Mouse (Mus musculus): ENCODE measurements around the gene Lce1h. TPM values are rescaled to one million over a fixed set of nuclear protein-coding genes. Genes with fewer than 3 reads are reported as not detected.

The Lce1h gene
- not detected in 2 replicates for total RNA-seq (2015)
- not detected in 2 replicates for total RNA-seq (2017)

DNA sequence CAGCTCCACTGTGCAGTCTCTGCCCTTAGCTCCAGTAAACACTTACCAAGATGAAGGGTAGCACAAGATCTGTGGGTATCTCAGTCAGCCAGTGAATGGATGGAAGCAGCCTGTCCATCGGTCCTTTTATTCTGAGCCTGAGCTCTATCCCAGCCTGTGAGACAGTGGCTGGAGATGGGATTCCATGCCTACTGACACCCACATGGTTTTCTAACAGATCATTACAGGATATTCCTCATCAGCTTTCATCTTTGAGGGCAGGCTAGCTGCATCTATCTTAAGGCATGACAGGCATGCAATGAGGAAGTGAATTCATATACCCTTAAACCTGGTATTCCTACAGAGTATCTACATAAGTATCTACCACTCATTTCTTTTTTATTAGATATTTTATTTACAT, at the start of gene Lce1h:
Gene Lce1h, minus strand, starts transcription at position 101 of the 400 bp plus-strand sequence.
- ATAC-seq (ENCODE audit: poor library complexity, severe bottlenecking), result no peak

DNA sequence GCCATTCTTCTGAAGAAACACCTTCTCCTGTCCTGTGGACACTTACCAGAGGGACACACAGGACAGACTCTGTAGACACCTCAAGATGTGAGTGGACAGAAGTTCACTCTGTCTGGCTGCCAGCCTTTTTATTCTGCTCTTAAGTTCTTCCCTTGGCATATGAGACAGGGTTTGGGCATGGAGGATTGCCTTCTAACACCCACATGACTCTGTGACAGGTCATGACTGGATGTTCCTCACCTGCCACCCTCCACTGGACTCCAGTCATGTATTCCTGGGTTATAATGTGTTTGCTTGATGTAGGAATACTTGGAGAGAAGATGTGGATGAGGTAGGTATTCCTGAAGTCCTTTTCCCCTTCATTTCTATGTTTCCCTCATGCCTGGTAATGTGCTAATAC, 42.9 kb upstream of the Lce1h start, which contains the start of gene Lce1k:
Gene Lce1k, minus strand, starts transcription at position 101 of the 400 bp plus-strand sequence.
- no peak for ATAC-seq (ENCODE audit: poor library complexity, severe bottlenecking)

DNA sequence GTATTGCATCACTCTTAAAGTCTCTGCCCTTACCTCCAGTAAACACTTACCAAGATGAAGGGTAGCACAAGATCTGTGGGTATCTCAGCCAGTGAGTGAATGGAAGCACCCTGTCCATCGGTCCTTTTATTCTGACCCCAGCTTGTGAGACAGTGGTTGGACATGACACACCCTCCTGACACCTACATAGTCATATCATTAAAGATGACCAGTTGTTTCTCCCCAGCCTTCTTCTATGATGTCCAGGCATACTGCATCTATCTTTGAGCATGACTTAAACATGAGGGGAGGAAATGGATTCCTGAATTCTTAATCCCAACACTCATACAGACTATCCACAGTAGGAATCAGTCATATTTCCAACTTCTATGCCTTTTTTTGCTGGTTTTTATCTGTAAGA, 25.5 kb upstream of the Lce1h start, which contains the start of gene Lce1j:
Gene Lce1j, minus strand, starts transcription at position 101 of the 400 bp plus-strand sequence.
- ATAC-seq (ENCODE audit: poor library complexity, severe bottlenecking), result no peak

DNA sequence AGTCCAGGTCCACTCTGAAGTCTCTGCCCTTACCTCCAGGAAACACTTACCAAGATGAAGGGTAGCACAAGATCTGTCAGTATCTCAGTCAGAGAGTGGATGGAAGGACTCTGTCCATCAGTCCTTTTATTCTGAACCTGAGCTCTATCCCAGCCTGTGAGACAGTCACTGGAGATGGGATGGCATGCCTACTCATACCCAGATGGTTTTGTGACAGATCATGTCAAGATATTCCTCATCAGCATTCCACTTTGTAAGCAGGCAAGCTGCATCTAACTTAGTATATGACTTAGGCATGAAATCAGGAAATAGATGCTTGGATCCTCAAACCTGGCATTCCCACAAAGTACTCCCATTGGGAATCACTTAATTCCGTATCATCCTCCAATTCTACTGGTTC, 13.9 kb upstream of the Lce1h start, which contains the start of gene Lce1i:
Gene Lce1i, minus strand, starts transcription at position 101 of the 400 bp plus-strand sequence.
- no peak for ATAC-seq (ENCODE audit: poor library complexity, severe bottlenecking)

DNA sequence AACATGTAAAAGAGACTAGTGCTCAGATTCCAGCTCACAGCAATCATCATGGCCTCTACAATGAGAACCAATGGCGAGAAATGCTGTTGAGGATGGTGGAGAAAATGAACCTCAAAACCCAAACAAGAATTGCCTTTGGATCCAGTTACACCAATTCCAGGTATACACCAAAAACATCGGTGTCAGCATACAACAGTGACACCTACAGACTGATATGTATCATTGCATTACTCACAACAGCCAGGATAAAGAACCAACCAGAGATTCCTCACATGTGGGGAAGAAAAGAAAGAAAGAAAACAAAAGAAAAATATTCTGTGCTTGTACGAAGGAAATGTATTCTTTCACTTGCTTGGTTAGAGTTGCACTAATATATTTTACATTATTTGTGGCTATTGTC, 6.7 kb upstream of the Lce1h start:
- no peak for ATAC-seq (ENCODE audit: poor library complexity, severe bottlenecking)

DNA sequence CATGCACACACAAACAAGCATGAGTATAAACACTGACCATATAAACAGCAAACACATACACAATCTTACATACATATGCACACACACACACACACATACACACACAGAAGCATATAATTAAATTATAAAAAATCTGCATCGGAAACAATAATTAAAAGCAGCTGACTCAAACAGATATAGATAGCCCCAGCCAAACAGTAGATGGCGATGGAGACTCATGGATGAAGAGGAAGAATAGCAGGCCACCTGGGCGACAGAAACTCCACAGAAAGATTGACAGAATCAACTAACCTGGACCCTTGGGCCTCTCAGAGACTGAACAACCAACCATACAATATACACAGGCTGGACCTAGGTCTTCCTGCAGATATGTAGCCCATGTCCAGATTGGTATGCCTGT, 11.7 kb downstream of the Lce1h start:
- ATAC-seq (ENCODE audit: poor library complexity, severe bottlenecking), result no peak

DNA sequence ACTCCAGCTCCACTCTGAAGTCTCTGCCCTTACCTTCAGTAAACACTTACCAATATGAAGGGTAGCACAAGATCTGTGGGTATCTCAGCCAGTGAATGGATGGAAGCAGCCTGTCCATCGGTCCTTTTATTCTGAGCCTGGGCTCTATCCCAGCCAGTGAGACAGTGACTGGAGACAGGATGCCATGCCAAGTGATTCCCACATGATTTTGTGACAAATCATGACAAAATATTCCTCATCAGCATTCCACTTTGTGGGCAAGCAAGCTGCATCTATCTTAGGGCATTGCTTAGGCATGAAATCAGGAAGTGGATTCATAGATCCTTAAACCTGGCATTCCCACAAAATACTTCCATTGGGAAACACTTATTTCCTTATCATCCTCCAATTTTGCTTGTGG, 12.6 kb downstream of the Lce1h start, which contains the start of gene Lce1g:
Gene Lce1g, minus strand, starts transcription at position 101 of the 400 bp plus-strand sequence.
- ATAC-seq (ENCODE audit: poor library complexity, severe bottlenecking), result no peak

DNA sequence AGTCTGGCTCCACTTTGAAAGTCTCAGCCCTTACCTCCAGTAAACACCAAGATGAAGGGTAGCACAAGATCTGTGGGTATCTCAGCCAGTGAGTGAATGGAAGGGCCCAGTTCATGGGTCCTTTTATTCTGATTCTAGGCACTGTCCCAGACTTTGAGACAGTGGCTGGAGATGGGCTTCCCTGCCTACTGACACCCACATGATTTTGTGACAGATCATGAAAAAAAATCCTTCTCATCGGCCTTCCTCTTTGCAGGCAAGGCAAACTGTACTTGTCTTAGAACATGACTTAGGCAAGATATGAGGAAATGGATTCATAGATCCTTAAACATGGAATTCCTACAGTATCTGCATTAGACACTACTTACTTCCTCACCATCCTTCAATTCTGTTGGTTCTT, 25.9 kb downstream of the Lce1h start, which contains the start of gene Gm38119:
Gene Gm38119, minus strand, starts transcription at position 101 of the 400 bp plus-strand sequence.
- ATAC-seq (ENCODE audit: poor library complexity, severe bottlenecking), result no peak

DNA sequence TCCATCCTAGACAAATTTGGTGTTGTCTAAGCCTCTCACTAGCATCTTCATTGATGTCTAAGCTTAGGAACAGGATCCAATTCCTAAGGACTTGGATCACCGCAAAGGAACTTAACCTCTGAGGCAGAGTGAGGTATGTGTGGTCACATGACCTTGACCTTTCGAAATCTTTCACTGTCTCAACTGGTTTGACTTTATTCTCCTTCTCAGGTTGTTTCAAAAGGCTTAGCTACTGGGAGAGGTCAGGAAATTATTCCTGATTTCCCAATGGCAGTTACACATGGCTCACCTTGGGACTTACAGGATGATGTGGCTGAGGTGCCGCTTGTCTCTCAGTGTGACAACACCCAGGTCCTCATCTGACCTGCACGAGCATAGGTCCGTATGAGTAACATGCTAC, 42.2 kb downstream of the Lce1h start:
- ATAC-seq (ENCODE audit: poor library complexity, severe bottlenecking), result no peak

DNA sequence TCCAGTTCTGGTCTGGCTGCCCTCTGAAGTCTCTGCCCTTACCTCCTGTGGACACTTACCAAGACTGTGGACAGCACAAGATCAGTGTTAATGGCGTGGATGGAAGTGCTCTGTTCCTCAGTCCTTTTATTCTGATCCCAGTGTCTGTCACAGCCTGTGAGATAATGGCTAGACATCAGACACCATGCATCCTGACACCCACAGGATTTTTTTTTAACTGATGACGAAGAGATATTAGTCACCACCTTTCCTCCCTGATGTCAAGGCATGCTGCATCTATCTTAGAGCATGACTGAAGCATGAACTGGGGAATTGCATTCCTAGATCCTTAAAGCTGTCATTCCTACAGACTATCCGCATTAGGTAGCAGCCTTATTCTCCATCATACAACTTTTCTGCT, 44.6 kb downstream of the Lce1h start, which contains the start of gene Lce1f:
Gene Lce1f, minus strand, starts transcription at position 101 of the 400 bp plus-strand sequence.
- no peak for ATAC-seq (ENCODE audit: poor library complexity, severe bottlenecking)

DNA sequence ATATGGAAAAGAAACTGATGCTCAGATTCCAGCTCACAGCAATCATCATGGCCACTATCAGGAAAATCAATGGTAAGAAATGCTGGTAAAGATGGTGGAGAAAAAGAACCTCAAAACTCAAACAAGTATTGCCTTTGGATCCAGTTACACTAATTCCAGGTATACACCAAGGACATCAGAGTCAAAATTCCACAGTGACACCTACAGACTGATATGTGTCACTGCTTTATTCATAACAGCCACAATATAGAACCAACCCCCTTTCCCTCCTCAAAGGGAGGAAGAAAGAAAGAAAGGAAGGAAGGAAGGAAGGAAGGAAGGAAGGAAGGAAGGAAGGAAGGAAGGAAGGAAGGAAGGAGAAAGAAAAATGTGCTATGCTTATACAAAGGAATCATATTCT, 49.7 kb downstream of the Lce1h start:
- no peak for ATAC-seq (ENCODE audit: poor library complexity, severe bottlenecking)

Other genes with a start within 250 kb of the Lce1h start
- gene 2310046K23Rik, start 230.6 kb downstream of the Lce1h start, total RNA-seq (2015), result not detected in 2 replicates
- not detected in 2 replicates for gene 2310046K23Rik, start 230.6 kb downstream of the Lce1h start, total RNA-seq (2017)
- 0.18 TPM in 1 of 2 replicates, not detected in the other for gene Ivl, start 191.3 kb downstream of the Lce1h start, total RNA-seq (2015)
- not detected in 2 replicates for gene Ivl, start 191.3 kb downstream of the Lce1h start, total RNA-seq (2017)
- gene Smcp, start 176.1 kb downstream of the Lce1h start, total RNA-seq (2015), result not detected in 2 replicates
- gene Smcp, start 176.1 kb downstream of the Lce1h start, total RNA-seq (2017), result not detected in 2 replicates
- not detected in 2 replicates for gene 2210017I01Rik, start 157.6 kb downstream of the Lce1h start, total RNA-seq (2015)
- not detected in 2 replicates for gene 2210017I01Rik, start 157.6 kb downstream of the Lce1h start, total RNA-seq (2017)
- gene Lce6a, start 143.4 kb downstream of the Lce1h start, total RNA-seq (2015), result not detected in 2 replicates
- gene Lce6a, start 143.4 kb downstream of the Lce1h start, total RNA-seq (2017), result not detected in 2 replicates
- gene Lce1a1, start 116.8 kb downstream of the Lce1h start, total RNA-seq (2015), result not detected in 2 replicates
- not detected in 2 replicates for gene Lce1a1, start 116.8 kb downstream of the Lce1h start, total RNA-seq (2017)
- gene Lce1b, start 108.1 kb downstream of the Lce1h start, total RNA-seq (2015), result not detected in 2 replicates
- not detected in 2 replicates for gene Lce1b, start 108.1 kb downstream of the Lce1h start, total RNA-seq (2017)
- not detected in 2 replicates for gene Lce1a2, start 94.8 kb downstream of the Lce1h start, total RNA-seq (2015)
- gene Lce1a2, start 94.8 kb downstream of the Lce1h start, total RNA-seq (2017), result not detected in 2 replicates
- gene Lce1c, start 85.8 kb downstream of the Lce1h start, total RNA-seq (2015), result not detected in 2 replicates
- not detected in 2 replicates for gene Lce1c, start 85.8 kb downstream of the Lce1h start, total RNA-seq (2017)
- gene Lce1d, start 77.9 kb downstream of the Lce1h start, total RNA-seq (2015), result not detected in 2 replicates
- gene Lce1d, start 77.9 kb downstream of the Lce1h start, total RNA-seq (2017), result not detected in 2 replicates
- gene Lce1e, start 56.0 kb downstream of the Lce1h start, total RNA-seq (2015), result not detected in 2 replicates
- gene Lce1e, start 56.0 kb downstream of the Lce1h start, total RNA-seq (2017), result not detected in 2 replicates
- gene Lce1f, start 44.7 kb downstream of the Lce1h start, total RNA-seq (2015), result not detected in 2 replicates
- gene Lce1f, start 44.7 kb downstream of the Lce1h start, total RNA-seq (2017), result not detected in 2 replicates
- not detected in 2 replicates for gene Gm38119, start 26.0 kb downstream of the Lce1h start, total RNA-seq (2015)
- not detected in 2 replicates for gene Gm38119, start 26.0 kb downstream of the Lce1h start, total RNA-seq (2017)
- gene Lce1g, start 12.7 kb downstream of the Lce1h start, total RNA-seq (2015), result not detected in 2 replicates
- gene Lce1g, start 12.7 kb downstream of the Lce1h start, total RNA-seq (2017), result not detected in 2 replicates
- not detected in 2 replicates for gene Lce1i, start 13.8 kb upstream of the Lce1h start, total RNA-seq (2015)
- gene Lce1i, start 13.8 kb upstream of the Lce1h start, total RNA-seq (2017), result not detected in 2 replicates
- gene Lce1j, start 25.4 kb upstream of the Lce1h start, total RNA-seq (2015), result not detected in 2 replicates
- gene Lce1j, start 25.4 kb upstream of the Lce1h start, total RNA-seq (2017), result not detected in 2 replicates
- not detected in 2 replicates for gene Lce1k, start 42.8 kb upstream of the Lce1h start, total RNA-seq (2015)
- gene Lce1k, start 42.8 kb upstream of the Lce1h start, total RNA-seq (2017), result not detected in 2 replicates
- gene Kprp, start 62.2 kb upstream of the Lce1h start, total RNA-seq (2015), result not detected in 2 replicates
- not detected in 2 replicates for gene Kprp, start 62.2 kb upstream of the Lce1h start, total RNA-seq (2017)
- gene Lce1l, start 86.2 kb upstream of the Lce1h start, total RNA-seq (2015), result not detected in 2 replicates
- not detected in 2 replicates for gene Lce1l, start 86.2 kb upstream of the Lce1h start, total RNA-seq (2017)
- not detected in 2 replicates for gene 2310050C09Rik, start 105.2 kb upstream of the Lce1h start, total RNA-seq (2015)
- gene 2310050C09Rik, start 105.2 kb upstream of the Lce1h start, total RNA-seq (2017), result not detected in 2 replicates
- not detected in 2 replicates for gene Lce3a, start 161.2 kb upstream of the Lce1h start, total RNA-seq (2015)
- not detected in 2 replicates for gene Lce3a, start 161.2 kb upstream of the Lce1h start, total RNA-seq (2017)
- gene Lce3b, start 167.9 kb upstream of the Lce1h start, total RNA-seq (2015), result not detected in 2 replicates
- not detected in 2 replicates for gene Lce3b, start 167.9 kb upstream of the Lce1h start, total RNA-seq (2017)
- gene Lce3c, start 179.4 kb upstream of the Lce1h start, total RNA-seq (2015), result not detected in 2 replicates
- not detected in 2 replicates for gene Lce3c, start 179.4 kb upstream of the Lce1h start, total RNA-seq (2017)
- gene Lce3d, start 192.3 kb upstream of the Lce1h start, total RNA-seq (2015), result not detected in 2 replicates
- not detected in 2 replicates for gene Lce3d, start 192.3 kb upstream of the Lce1h start, total RNA-seq (2017)
- gene Lce3e, start 202.0 kb upstream of the Lce1h start, total RNA-seq (2015), result not detected in 2 replicates
- gene Lce3e, start 202.0 kb upstream of the Lce1h start, total RNA-seq (2017), result not detected in 2 replicates
- gene Lce3f, start 227.2 kb upstream of the Lce1h start, total RNA-seq (2015), result not detected in 2 replicates
- gene Lce3f, start 227.2 kb upstream of the Lce1h start, total RNA-seq (2017), result not detected in 2 replicates

Measured in megakaryocyte, adult 5-6 weeks (primary cell).